Mouse (Mus musculus) thymus, adult 2 months (tissue): ENCODE data around the gene Zfp429.
"Not testable (repeated sequence)": the region's sequence is repeated elsewhere in the genome, so short reads cannot be mapped to it uniquely, and the experiment has no call there.

Experiments
- CTCF ChIP-seq: fragments of 200-500 bp; IDR thresholded peaks from 2 replicates; pipeline ENCODE4 v1.5.1; 2012; ENCODE audit warnings: mild to moderate bottlenecking, control low read depth, low read length, moderate library complexity, borderline replicate concordance; ENCODE audit not compliant: control insufficient read depth, poor library complexity, insufficient read depth; ENCODE audit errors: extremely low read depth
- POLR2A ChIP-seq: fragments of 200-500 bp; IDR thresholded peaks from 2 replicates; pipeline ENCODE4 v1.6.1; 2012; ENCODE audit warnings: mild to moderate bottlenecking, low read length, control low read depth, moderate library complexity; ENCODE audit not compliant: control insufficient read depth, poor library complexity, insufficient read depth; ENCODE audit errors: extremely low read depth

DNA sequence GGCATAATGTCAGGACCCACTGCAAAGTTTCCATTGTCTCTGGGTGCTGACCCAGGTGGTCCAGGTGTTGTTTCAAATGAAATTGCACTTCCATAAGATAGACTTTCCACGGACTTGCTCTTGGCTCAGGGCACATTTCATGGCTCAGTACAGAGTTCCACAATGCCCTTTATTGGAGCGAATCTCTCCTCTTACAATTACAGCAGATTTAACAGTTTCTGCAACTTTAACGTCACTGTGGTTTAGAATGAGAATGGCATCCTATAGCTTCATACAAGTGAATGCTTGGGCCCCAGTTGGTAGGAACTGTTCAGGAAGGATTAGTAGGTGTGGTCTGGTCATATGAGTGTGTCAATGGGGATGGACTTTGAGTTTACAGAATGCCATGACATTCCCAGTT lies 37.5 kb upstream of the Zfp429 start:
- TF ChIP-seq CTCF, POLR2A: not testable (repeated sequence)
